Mouse (Mus musculus): Measurements from ENCODE around the gene Smurf2.

Smurf2 gene

DNA sequence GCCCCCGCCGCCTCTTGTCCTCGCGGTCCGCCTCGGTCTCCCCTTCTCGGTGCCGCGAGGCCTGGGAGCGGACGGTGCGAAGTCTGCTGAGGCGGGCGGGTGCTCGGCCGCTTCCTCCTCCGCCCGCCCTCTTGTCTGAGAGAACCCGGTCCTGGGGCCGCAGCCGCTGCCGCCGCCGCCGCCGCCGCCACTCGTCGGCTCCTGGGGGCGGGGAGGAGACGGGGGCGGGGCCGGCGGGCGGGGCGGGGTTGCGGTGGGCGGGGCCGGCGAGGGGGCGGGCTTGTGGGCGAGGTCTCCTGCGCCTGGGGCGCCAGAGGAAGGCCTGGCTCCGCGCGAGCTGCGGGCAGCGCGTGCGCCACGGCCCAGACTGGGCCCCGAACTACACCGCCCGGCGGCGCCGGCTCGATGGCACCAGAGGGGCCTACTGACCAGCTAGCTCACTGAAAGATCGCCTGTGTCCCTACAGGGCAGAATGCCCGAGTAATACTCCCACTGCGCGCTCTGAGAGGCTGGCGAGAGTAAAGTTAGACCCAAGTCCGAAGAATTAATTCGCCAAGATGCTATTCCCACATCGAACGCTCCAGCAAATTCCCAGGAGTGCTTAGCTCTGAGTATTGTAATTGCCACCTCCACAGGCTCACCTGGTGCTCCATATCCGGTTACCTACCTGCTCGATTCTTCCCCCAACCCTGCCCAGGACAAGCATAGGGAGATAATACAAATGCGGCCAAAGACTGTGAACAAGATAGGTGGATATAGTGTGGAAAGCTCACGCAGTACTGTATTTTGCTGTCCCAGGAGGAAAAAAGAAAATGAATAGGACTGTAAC, at the start of gene Smurf2:
Smurf2 (minus strand) TSS at position 165 of the 829 bp plus-strand sequence.
- DNase-seq (ENCODE audit: low read depth, low spot score) = peak; percentile 68

DNA sequence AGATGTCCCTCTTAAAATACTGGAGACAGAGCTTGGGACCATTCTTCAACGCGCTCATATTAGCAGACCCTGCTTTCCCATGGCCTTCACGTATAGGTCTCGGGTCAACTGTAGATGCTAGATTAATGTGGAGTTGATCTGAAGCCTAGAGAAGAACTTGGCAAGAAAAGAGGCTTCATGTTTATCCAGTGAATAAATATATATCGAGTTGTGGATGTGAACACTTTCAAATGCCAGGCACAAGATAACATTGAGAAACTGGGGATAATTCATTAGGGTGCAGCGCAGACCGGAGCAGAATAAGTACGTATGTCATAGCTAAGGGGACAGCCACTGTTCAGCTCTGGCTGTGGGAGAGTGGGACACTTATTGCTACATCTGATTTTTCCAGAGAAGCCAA, 49.3 kb upstream of the Smurf2 start:
- DNase-seq (ENCODE audit: low read depth, low spot score) = no peak

DNA sequence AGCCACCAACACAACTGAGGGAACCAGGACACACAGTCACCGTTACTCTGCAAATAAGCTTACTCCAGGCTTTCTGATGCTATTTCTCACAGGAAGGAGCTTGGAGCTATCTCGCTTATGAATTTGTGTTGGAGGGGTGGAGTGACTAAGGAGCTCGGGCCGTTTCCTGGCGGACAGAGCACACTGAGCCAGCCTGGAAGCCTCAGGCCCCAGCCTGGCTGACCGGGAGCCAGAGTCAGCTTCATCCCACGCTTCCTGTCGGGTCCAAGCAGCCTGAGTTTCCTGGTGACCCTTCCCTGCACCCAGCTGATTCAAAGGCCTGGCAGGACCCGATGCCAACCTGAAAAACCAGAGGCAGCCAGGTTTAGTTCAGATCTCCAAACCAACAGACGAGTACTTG, 47.1 kb upstream of the Smurf2 start:
- no peak for DNase-seq (ENCODE audit: low read depth, low spot score)

DNA sequence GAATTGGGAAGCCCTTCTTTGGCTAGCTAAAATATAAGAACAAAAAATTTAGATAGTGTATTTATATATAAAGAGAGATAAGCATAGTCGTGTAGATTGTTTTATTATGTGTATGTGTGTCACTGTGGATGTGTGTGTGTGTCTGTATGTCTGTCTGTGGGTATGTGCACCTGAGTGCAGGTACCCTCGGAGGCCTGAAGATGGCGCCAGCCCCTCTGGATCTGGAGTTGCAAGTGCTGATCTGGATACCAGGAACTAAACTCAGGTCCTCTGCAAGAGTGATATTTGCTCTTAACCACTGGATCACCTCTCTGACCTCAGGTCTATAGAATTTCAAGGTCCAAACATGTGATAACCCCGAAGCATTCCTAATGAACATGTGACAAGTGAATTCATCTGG, 45.4 kb upstream of the Smurf2 start:
- no peak for DNase-seq (ENCODE audit: low read depth, low spot score)

DNA sequence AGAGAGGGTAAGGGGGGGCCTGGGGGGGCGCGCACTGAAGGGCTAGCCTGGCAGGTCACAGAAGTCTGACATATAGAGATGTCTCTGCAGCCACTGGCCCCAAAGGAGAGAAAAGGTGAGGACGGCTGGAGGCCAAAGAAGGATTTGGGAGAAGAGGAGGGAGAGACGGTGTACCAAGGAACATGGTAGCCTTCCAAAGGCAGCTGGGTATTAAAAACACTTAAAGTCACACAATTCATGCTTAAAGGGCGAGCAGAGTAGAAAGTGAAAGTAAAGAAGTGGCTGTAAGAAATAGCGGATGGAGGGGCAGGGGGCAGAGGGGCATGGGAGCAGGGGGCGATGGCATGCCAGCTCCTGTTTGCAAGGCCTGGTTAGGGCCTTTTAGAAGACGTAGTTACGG, 41.8 kb upstream of the Smurf2 start:
- DNase-seq (ENCODE audit: low read depth, low spot score) = no peak

DNA sequence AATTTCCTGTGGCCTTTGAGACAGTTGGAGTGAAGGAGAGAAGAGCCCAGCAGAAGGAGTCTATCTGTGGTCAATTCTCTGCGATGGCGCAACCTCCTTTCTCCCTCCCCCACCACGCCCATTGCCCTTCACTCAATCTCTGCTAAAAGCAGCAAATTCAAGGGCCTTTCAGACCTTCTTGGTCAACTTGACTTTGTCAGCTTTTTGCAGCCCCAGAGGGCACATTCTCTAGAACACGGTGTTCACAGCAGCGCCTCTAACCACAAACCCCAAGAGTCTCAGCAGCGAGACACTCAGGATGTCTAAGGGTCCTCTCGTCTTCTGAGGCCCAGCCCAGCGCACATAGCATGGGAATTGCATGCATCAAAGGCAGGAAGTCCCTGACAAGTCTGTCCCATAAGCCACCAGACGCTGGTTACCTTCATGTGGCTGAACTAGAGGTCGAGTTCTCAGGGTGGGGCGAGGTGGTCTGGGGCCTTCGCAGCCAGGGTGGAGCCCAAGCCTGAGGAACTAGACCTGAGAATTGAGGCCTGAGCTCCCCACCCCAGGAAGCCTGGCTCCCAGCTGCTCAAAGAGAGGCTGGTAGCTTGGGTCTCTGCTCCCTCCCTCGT, 41.1 kb upstream of the Smurf2 start:
- no peak for DNase-seq (ENCODE audit: low read depth, low spot score)

DNA sequence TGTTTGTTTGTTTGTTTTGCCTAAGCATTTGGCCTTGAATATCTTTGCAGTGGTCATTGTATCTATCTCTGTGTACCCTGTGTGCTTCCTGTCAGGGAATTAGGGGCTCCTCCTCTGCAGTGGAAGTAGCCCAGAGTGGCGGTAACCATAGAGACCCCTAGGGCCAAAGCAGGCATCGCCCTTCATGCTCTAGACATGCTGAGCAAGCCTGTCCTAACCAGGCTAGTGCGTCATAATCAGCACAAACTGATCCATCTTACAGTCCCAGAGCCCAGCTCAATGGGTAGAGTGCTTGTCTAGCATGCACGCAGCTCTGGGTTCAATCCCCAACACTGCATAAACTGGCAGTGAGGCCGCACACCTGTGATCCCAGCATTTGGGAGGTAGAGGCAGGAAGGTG, 38.6 kb upstream of the Smurf2 start:
- no peak for DNase-seq (ENCODE audit: low read depth, low spot score)

DNA sequence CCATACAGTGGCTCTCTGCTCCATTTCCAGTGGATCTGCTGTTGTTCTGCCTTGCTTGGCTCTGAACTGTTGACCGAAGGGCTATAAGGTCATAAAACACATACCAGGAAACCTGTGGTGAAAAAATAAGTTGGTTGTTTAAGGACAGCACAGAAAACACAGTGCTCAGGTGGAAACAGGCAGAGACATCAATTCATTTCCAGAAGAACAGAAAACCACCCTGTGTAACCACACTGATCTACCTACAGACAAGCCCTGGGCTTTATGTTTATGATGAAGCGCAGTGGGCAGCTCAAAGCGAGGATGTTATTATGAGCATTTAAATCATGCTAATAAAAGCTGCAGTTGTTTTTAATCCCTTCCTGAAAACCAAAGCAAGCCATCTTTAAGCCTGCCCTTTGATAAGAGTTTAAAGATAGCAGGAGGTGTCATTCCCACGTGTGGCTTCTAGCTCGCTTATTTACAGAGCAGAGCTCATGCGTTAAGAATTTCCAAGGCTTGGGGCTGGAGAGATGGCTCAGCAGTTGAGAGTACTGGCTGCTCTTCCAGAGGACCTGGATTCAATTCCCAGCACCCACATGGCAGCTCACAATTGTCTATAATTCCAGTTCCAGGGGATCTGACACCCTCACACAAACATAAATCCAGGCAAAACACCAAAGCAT, 38.0 kb upstream of the Smurf2 start:
- no peak for DNase-seq (ENCODE audit: low read depth, low spot score)

DNA sequence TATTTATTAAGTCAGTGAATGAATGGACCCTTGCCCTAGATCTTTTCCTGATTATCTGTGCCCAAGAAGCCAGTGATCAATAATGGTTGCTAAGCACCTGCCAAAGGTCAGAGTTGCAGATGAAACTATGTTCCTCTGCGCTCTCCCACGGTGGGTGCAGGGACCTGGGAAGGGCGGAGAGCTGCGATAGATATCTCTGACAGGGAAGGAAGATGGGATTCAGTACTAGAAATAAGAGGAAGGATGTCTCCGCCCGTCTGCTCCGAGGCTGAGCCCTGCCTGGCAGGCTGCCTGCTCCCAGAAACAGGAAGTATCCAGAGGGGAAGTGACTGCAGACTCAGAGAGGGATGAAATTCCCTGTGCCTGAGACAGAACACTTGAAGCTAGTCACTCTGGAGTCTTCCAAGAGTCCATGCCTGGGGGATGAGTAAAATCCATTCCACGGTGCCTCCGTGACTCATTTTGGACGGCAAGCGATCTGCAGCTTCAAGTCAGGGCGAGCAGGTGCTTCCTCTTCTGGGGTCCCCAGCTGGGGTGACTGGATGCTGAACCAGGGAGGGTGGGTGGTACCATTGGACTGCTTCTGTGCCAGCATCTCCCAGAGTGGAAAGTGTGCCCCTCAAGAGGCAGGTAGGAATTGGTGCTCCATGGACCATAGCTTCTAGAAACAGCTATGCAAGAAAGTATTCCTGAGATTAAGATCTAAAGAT, 36.9 kb upstream of the Smurf2 start:
- no peak for DNase-seq (ENCODE audit: low read depth, low spot score)

DNA sequence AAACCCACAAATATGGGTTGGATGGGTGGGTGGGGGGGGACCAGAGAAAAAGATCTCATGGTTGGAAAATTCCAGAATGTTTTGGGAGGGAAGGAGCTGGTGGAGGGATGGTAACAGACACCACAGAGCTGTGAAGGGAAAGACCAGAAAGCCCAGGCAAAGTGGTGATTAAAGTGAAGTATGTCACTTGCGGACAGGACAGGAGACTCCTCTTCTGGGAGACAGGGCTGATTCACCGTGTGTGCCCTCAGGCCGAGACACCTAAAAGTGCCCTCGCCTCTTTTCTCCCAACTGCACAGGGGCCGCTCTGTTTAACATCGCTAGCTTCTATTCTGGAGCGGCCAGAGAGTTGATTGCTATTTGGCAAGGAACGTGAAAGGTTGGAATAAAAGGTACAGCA, 34.1 kb upstream of the Smurf2 start:
- DNase-seq (ENCODE audit: low read depth, low spot score) = no peak

DNA sequence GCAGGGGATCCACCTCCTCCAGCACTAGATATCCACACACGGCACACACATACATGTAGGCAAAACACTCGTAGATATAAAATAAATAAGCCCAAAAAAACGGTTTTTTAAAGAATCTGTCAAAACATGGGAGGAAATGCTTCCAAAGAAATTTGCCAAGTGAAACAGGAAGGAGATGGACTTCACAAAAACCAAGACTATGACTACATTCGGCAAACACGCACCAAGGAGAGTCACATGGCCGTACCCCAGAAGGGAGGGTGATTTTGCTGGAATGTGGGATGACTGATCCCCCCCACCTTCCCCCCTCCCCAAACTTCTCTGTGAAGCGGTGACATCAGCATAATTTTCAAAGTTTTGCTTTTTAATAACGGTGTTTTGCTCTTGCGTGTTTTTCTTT, 33.6 kb upstream of the Smurf2 start:
- DNase-seq (ENCODE audit: low read depth, low spot score) = no peak

DNA sequence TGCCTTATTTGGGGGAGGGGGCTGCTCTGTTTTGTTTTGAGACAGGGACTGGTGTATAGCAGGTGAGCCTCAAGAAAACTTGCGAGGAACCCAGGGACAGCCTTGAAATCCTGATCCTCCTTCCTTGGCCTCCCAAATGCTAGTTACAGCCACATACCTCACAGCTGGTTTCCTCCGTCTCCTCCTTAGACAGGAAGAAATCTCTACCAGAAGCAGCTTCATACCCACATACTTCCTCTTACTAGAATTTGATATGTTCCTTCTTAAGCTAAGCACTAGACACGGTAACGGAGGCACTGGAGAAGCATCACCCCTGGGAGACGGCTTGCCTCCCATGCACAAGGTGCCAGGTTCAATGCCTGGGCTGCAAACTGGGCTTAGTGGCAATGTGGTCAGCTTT, 16.8 kb upstream of the Smurf2 start:
- no peak for DNase-seq (ENCODE audit: low read depth, low spot score)

DNA sequence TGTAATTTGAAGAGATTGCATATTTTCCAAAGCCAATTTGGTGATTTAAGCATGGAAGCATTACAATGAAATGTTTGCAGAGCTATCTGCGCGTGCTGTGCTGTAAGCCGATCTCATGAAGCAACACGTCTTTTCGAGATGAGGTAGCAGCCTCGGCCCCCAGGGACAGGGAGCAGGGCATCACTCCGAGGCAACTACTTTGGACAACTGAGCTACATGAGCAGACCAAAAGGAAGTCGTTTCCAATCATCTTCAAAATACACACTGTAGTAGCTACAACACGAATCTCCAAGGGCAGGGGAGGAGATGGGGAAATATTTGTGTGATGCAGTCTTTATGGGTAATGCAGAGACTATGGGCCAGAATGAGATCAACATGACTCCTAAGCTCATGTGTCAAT, 9.9 kb upstream of the Smurf2 start:
- no peak for DNase-seq (ENCODE audit: low read depth, low spot score)

DNA sequence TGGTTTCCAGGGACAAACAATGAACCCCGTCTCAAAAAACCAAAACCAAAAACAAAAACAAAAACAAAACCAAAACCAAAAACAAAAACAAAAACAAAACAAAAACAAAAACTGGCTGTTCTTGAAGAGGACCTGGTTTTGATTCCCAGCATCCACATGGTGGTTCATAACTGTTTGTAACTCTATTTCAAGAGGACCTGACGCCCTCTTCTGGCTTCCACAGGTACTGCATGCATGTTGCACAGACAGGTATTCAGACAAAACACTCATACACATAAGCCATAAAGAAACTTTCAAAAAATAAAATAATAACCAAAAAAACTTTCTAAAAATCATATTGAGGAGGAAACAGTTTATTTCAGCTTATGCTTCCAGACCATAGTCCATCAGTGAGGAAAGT, 8.4 kb upstream of the Smurf2 start:
- no peak for DNase-seq (ENCODE audit: low read depth, low spot score)

DNA sequence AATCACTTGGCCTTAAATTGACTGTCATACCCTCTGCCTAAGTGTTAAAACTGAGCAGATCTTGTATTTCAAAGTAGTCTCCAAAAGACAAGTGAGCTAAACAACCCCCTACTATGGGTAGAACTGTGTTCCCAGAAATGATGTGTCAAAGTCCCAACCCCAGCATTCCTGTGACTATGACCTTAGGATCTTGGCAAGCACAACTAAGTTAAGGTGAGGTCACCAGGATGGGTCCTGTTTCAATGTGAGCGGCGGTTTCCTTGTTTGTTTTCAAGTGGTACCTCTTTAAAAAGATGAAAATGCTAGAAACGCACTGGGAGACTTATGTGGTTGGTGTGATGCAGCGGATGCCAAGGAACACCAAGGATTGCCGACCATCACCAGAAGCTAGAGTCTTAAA, 7.4 kb upstream of the Smurf2 start:
- DNase-seq (ENCODE audit: low read depth, low spot score) = no peak

DNA sequence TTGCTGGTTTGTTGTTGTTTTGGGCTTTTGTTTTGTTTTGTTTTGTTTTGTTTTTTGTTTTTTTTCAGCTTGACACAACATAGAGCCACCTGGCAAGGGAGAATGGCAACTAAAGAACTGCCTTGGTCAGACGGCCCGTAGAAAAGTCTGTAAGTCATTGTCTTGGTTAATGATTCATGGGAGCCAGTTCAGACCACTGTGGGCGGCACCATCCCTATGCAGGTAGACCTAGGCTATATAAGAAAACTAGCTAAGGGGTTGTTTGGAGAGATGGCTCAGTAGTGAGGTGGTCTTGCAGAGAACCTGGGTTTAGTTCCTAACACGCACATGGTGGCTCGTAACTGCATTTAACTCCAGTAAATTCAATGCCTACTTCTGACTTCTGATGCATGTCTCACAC, 6.7 kb upstream of the Smurf2 start:
- DNase-seq (ENCODE audit: low read depth, low spot score) = no peak

DNA sequence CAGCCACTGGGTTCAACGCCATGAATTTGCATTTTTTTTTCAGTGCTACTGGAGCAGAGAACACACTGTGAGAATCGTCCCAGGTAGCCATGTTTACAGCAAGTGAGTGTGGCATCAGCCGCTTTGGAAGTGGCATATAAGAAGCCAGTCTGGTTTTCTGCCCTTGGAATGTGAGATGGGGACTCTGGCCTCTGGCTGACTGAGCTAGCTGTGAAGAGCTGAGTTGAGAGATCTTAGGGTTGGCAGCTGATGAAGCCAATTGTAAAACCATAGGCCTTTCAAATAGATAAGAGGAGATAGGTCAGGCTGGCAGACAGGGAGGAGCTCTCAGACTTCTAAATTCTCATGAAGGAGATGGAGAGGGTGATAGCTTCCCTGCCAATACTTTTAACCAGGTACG, 6.2 kb upstream of the Smurf2 start:
- DNase-seq (ENCODE audit: low read depth, low spot score) = no peak

DNA sequence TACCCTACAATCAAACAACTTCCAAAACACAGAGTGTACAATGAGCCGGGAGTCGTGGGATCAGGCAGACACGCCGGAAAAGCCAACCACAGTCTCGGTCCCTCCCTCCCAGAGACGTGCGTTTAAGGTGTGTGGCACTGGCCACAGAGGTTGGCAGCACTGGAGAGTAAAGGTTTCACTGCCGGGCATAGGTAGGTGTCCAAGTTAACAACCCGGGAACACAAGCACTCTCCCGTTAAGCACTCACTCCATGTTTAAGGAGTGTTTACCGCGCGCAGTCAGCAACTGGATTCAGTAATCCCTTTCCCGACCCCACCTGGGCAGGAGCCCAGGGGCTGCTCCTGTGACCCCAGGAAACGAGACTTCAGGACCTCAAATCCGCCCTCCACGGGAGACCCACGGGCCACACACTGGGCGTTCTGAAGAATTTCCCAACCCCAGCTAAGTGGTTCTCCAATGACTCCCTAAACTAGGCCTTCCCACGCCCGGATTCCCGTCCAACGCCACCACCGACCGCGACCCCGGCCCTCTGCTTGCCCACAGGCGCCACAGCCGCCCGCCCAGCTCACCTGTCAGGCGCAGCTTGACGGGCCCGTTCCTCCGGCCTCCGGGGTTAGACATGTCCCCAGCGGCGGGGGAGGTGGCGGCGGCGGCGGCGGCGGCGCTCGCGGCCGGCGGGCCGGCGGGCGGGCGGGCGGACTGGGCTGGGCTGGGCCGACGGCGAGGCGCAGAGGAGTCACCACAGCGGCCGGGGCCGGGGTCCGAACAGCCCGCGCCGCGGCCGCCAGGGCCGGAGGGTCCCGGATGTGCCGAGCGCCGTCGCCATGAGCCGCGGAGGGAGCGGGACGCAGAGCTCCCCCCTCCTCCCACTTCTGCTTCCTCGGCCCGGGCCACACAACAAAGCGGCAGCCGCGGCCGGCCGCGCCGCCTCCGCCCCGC, 634 bp downstream of the Smurf2 start:
- DNase-seq (ENCODE audit: low read depth, low spot score) = no peak

DNA sequence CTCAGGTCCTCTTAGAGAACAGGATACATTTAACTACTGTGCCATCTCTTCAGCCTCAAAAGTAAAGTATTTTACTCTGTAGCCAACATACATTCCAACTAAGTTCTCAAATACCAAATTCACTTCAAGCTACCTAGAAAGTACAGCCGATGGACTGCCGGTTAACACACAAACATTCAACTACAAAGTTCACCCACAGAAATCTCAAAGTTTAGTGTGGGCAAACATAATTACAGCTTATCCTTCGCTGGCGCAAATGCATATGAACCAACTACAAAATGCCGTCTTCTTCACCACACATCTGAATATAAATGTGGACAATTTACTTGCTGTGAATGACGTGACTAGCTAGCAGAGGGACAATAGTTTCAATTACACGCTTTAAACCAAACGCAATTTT, 1.6 kb downstream of the Smurf2 start:
- no peak for DNase-seq (ENCODE audit: low read depth, low spot score)

DNA sequence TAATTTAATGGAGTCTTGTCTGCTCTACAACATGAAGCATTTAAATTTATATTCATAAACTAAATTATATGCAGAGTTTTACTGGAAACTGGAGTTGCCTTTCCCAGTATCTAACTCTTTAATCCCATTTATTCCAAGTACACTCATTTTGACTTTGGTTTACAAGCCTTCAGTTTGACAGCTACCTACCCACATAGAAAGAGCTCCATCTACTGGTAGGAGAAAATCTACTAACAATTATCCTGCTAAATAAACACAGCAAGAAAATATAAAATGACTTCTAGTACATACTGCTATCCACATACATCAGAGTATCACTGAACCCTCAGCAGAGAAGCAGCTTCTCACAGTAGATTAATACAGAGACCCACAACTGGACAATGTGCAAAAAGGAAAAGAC, 9.3 kb downstream of the Smurf2 start:
- DNase-seq (ENCODE audit: low read depth, low spot score) = no peak

DNA sequence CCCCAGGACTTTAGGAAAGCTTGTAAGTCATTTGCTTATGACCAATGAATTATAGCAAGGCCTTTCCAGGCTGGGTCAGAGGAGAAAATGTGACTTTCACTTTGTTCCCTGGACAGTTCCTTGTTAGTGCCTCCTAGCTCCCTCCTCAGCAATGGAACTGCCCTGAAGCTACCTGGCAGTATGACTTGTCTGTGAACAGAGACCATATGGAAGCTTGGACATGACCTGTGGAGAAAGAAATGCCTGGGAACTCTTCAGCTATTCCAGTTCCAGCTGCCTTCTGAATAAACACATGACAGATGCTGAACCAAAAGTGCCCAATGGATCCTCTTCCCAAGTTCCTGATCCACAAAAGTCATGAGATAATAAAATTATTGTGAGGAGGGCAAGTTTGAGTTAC, 12.5 kb downstream of the Smurf2 start:
- no peak for DNase-seq (ENCODE audit: low read depth, low spot score)

Data from retina, adult 2 months (tissue).